Mouse (Mus musculus) midbrain, embryonic 10.5 days (tissue): Measurements from ENCODE around the gene Rab30. TPM values are rescaled to one million over a fixed set of nuclear protein-coding genes. Genes with fewer than 3 reads are reported as not detected.
A peak's percentile ranks its signal among the peaks of the same experiment; 100 is the strongest.

Experiments used
- DNase-seq: peaks from one replicate; pipeline ENCODE4 v3.0.0-alpha.2; 2017; ENCODE audit warnings: low spot score
- H3K27ac ChIP-seq: fragments of 300-500 bp; sonication (generic); replicated peaks from 2 replicates; pipeline ENCODE4 v1.5.1; 2016; ENCODE audit warnings: mild to moderate bottlenecking
- H3K27me3 ChIP-seq: fragments of 300-500 bp; sonication (generic); 2 replicates; pipeline ENCODE4 v1.6.1; 2016; ENCODE audit warnings: low read depth, mild to moderate bottlenecking; ENCODE audit not compliant: poor library complexity, severe bottlenecking
- H3K36me3 ChIP-seq: fragments of 300-500 bp; sonication (generic); 2 replicates; pipeline ENCODE4 v1.6.1; 2016; ENCODE audit warnings: mild to moderate bottlenecking, moderate library complexity
- H3K4me1 ChIP-seq: fragments of 300-500 bp; sonication (generic); 2 replicates; pipeline ENCODE4 v1.6.1; 2016
- H3K4me3 ChIP-seq: fragments of 300-500 bp; sonication (generic); 2 replicates; pipeline ENCODE4 v1.5.1; 2016; ENCODE audit warnings: mild to moderate bottlenecking, moderate library complexity
- H3K9me3 ChIP-seq: fragments of 300-500 bp; sonication (generic); replicated peaks from 2 replicates; pipeline ENCODE4 v1.6.1; 2016; ENCODE audit warnings: mild to moderate bottlenecking
- WGBS: fragments of 180-500 bp; shearing (Covaris S2); methylation state at CpG from one replicate; pipeline ENCODE4 v1.1.7; 2016; 5-methylcytosine and 5-hydroxymethylcytosine counted together
- polyA plus RNA-seq: library from polyadenylated mRNA; unstranded; fragments of >200 nt; fragmentation: Nextera tagmentation; extraction: Ambion mirVana; gene quantifications from 2 replicates; pipeline ENCODE4 v1.2.1, GENCODE M21; 2016

Rab30 gene
- polyA plus RNA-seq, 1 experiment from 2014 or later = 15.1 TPM

- H3K27ac ChIP-seq = no peak overlapping the region
- H3K36me3 ChIP-seq = peaks cover 23% of the 10 kb centered on the region
- 85% methylated on average over 4 of the region's 4 CpGs for WGBS
- H3K4me1 ChIP-seq = no peaks in the 10 kb centered on the region
- DNase-seq = no peak
- no peaks in the 10 kb centered on the region for H3K9me3 ChIP-seq
- no peak overlapping the region for H3K4me3 ChIP-seq
- no peaks in the 10 kb centered on the region for H3K27me3 ChIP-seq
These were observed 10.9 kb upstream of the Rab30 start for GRCm38 (mm10) chr7:92730465-92730864.

DNA sequence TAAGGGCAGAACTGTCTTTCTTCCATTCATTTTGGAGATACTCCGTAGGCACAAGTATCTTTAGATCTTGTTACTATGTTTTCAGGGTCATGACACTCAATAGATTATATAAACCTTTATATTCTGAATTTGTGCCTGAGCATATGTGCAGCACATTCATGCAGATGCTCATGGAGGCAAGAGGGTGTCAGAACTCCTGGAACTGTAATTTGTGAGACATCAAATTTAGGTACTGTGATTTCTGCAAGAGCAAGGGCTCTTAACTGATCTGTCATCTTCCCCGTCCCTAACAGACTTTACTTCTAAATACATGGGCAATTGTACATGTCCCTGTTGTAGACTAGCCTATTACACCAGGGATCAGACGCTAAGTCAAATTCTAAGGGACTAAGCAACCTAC lies 10.4 kb upstream of the Rab30 start:
- WGBS = 79% methylated on average over 3 of the region's 3 CpGs
- DNase-seq = no peak

GRCm38 (mm10) chr7:92732136-92732535 lies 9.3 kb upstream of the Rab30 start:
- no peak overlapping the region for H3K27ac ChIP-seq
- 93% methylated on average over 7 of the region's 7 CpGs for WGBS
- no peak overlapping the region for H3K4me3 ChIP-seq
- DNase-seq = no peak
- H3K4me1 ChIP-seq = no peaks in the 10 kb centered on the region
- H3K36me3 ChIP-seq = peaks cover 40% of the 10 kb centered on the region
- no peaks in the 10 kb centered on the region for H3K9me3 ChIP-seq
- H3K27me3 ChIP-seq = no peaks in the 10 kb centered on the region

More for the DNA sequence above, 10.4 kb upstream of the Rab30 start:
- no peak overlapping the region for H3K4me3 ChIP-seq
- H3K27ac ChIP-seq = no peak overlapping the region
- peaks cover 28% of the 10 kb centered on the region for H3K36me3 ChIP-seq
- H3K9me3 ChIP-seq = no peaks in the 10 kb centered on the region
- H3K4me1 ChIP-seq = no peaks in the 10 kb centered on the region
- no peaks in the 10 kb centered on the region for H3K27me3 ChIP-seq

GRCm38 (mm10) chr7:92737560-92737959 lies 3.8 kb upstream of the Rab30 start:
- H3K4me1 ChIP-seq = peaks cover 31% of the 10 kb centered on the region
- 92% methylated on average over 1 of the region's 1 CpGs for WGBS
- no peaks in the 10 kb centered on the region for H3K27me3 ChIP-seq
- no peaks in the 10 kb centered on the region for H3K9me3 ChIP-seq
- H3K36me3 ChIP-seq = peaks cover 62% of the 10 kb centered on the region
- no peak overlapping the region for H3K4me3 ChIP-seq
- no peak overlapping the region for H3K27ac ChIP-seq
- no peak for DNase-seq

GRCm38 (mm10) chr7:92739956-92740355 lies 1.4 kb upstream of the Rab30 start:
- no peaks in the 10 kb centered on the region for H3K9me3 ChIP-seq
- DNase-seq = no peak
- peak overlapping the region; percentile 82 for H3K4me3 ChIP-seq
- H3K36me3 ChIP-seq = peaks cover 45% of the 10 kb centered on the region
- 66% methylated on average over 6 of the region's 6 CpGs for WGBS
- H3K4me1 ChIP-seq = peaks cover 50% of the 10 kb centered on the region
- H3K27me3 ChIP-seq = peaks cover 12% of the 10 kb centered on the region; the same call in 1 of the 2 replicates
- H3K27ac ChIP-seq = peak overlapping the region; percentile 98

- Histone ChIP-seq H3K9me3 (no peaks in the 10 kb centered on the region), H3K4me3 (peak overlapping the region; percentile 82), H3K27me3 (peaks cover 12% of the 10 kb centered on the region; the same call in 1 of the 2 replicates), H3K27ac (peak overlapping the region; percentile 98), H3K36me3 (peaks cover 41% of the 10 kb centered on the region), H3K4me1 (peaks cover 50% of the 10 kb centered on the region)
- WGBS = 6% methylated on average over 23 of the region's 23 CpGs
- DNase-seq = no peak
These were observed 840 bp upstream of the Rab30 start for GRCm38 (mm10) chr7:92740411-92741115.

DNA sequence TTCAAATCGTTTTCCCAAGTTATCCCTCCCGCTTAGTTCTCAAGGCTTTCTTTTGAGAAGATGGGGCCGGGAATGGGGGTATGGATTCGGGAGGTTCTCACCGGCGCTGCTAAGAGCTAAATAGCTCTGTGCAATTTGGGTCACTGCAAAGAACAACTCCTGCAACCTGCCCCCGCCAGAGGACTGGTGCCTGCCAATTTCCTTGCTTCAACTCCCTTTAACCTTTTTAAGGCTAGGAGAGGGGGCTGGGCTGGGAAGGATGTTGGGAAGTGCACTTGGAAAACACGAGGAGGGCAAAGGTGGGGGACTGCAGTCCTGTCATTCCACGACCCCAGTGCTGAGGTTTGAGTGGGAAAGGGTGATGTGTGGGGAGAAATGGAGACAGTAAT lies 452 bp downstream of the Rab30 start:
- Histone ChIP-seq H3K27me3 (peaks cover 12% of the 10 kb centered on the region; the same call in 1 of the 2 replicates), H3K36me3 (peaks cover 28% of the 10 kb centered on the region), H3K4me1 (peaks cover 50% of the 10 kb centered on the region), H3K27ac (peak overlapping the region; percentile 98), H3K4me3 (peak overlapping the region; percentile 82), H3K9me3 (no peaks in the 10 kb centered on the region)
- DNase-seq = peak; percentile 55
- WGBS = under 1% methylated on average over 9 of the region's 9 CpGs

- under 1% methylated on average over 16 of the region's 16 CpGs for WGBS
- peaks cover 24% of the 10 kb centered on the region for H3K36me3 ChIP-seq
- H3K9me3 ChIP-seq = no peaks in the 10 kb centered on the region
- H3K4me3 ChIP-seq = peak overlapping the region; percentile 82
- peak overlapping the region; percentile 98 for H3K27ac ChIP-seq
- peaks cover 49% of the 10 kb centered on the region for H3K4me1 ChIP-seq
- H3K27me3 ChIP-seq = peaks cover 12% of the 10 kb centered on the region; the same call in 1 of the 2 replicates
- peak; percentile 24 for DNase-seq
These were observed 938 bp downstream of the Rab30 start for GRCm38 (mm10) chr7:92742341-92742741.

GRCm38 (mm10) chr7:92742774-92743173 lies 1.4 kb downstream of the Rab30 start:
- Histone ChIP-seq H3K9me3 (no peaks in the 10 kb centered on the region), H3K4me3 (peak overlapping the region; percentile 82), H3K27ac (peak overlapping the region; percentile 98; the same call in 1 of the 2 replicates), H3K4me1 (peaks cover 45% of the 10 kb centered on the region), H3K27me3 (peaks cover 12% of the 10 kb centered on the region; the same call in 1 of the 2 replicates), H3K36me3 (peaks cover 19% of the 10 kb centered on the region)
- WGBS = 3% methylated on average over 6 of the region's 6 CpGs
- DNase-seq = peak; percentile 26

- WGBS = under 1% methylated on average over 6 of the region's 6 CpGs
- Histone ChIP-seq H3K27me3 (peaks cover 12% of the 10 kb centered on the region; the same call in 1 of the 2 replicates), H3K27ac (no peak overlapping the region), H3K4me1 (peaks cover 39% of the 10 kb centered on the region), H3K9me3 (no peaks in the 10 kb centered on the region), H3K4me3 (peak overlapping the region; percentile 82), H3K36me3 (peaks cover 14% of the 10 kb centered on the region)
- DNase-seq = no peak
These were observed 1.9 kb downstream of the Rab30 start for GRCm38 (mm10) chr7:92743325-92743724.

- Histone ChIP-seq H3K4me1 (no peaks in the 10 kb centered on the region), H3K27me3 (no peaks in the 10 kb centered on the region), H3K9me3 (no peaks in the 10 kb centered on the region), H3K4me3 (no peak overlapping the region), H3K36me3 (no peaks in the 10 kb centered on the region), H3K27ac (no peak overlapping the region)
- WGBS = 79% methylated on average over 2 of the region's 2 CpGs
- DNase-seq = no peak
These were observed 9.0 kb downstream of the Rab30 start for GRCm38 (mm10) chr7:92750395-92750794.

- WGBS = 86% methylated on average over 5 of the region's 5 CpGs
- no peak overlapping the region for H3K4me3 ChIP-seq
- no peak overlapping the region for H3K27ac ChIP-seq
These were observed 16.7 kb downstream of the Rab30 start for GRCm38 (mm10) chr7:92758067-92758466.

DNA sequence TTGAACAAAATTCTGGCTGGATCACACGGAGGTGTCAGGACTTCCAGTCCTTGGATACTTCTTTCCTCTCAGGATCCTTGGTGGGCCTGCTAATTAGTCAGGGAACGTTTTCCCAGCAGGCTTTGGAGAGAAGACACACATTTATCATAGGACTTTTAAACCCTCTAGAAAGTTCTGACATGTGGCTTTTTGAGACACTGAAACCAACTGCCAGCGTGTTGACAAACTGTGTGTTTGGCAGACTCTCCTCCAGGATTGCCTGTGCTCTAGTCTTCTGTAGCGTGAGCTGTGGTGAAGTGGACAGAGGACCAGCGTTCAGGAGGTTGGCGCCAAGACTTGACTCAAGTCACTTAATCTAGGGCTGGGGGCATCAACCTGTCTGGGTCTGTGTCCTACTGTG lies 19.2 kb downstream of the Rab30 start:
- no peak overlapping the region for H3K27ac ChIP-seq
- WGBS = 89% methylated on average over 6 of the region's 6 CpGs
- no peaks in the 10 kb centered on the region for H3K9me3 ChIP-seq
- H3K4me3 ChIP-seq = no peak overlapping the region
- no peaks in the 10 kb centered on the region for H3K27me3 ChIP-seq
- DNase-seq = no peak
- H3K36me3 ChIP-seq = no peaks in the 10 kb centered on the region
- 0 out of 2 replicates have a peak, but pooled peaks cover 3% of the 10 kb centered on the region for H3K4me1 ChIP-seq

More at GRCm38 (mm10) chr7:92758067-92758466, 16.7 kb downstream of the Rab30 start:
- Histone ChIP-seq H3K36me3 (no peaks in the 10 kb centered on the region), H3K27me3 (no peaks in the 10 kb centered on the region), H3K9me3 (no peaks in the 10 kb centered on the region), H3K4me1 (no peaks in the 10 kb centered on the region)
- no peak for DNase-seq
